Mouse (Mus musculus): Measurements from ENCODE around the gene Nobox. TPM values are rescaled to one million over a fixed set of nuclear protein-coding genes. Genes with fewer than 3 reads are reported as not detected.

The Nobox gene
- total and polyA plus RNA-seq, 3 experiments, result not detected

- no peak overlapping the region for H3K4me3 ChIP-seq (replicated peaks in 1 of 3; ENCODE audit: low read depth in 2 of 3, low read length in 2 of 3, poor library complexity in 1 of 3)
- H3K4me1 ChIP-seq (ENCODE audit: control insufficient read depth in 1 of 2, insufficient read depth in 2 of 2), result no peaks in the 10 kb centered on the region
- dilution Hi-C loops (cut with MboI; ENCODE audit: extremely low pct_ligation_motif_present, extremely low pct_unique_long_range_greater_than_20kb, low sequenced_read_pairs) (no loop called here), in situ Hi-C loops (cut with MboI; ENCODE audit: low pct_ligation_motif_present, low pct_unique_long_range_greater_than_20kb, low sequenced_read_pairs) (no loop called here)
- H3K79me2 ChIP-seq (replicated peaks; ENCODE audit: control insufficient read depth, extremely low read depth, insufficient read depth, poor library complexity, severe bottlenecking), result no peaks in the 10 kb centered on the region
- H3K36me3 ChIP-seq (replicated peaks in 1 of 2; ENCODE audit: control insufficient read depth in 1 of 2, insufficient read depth in 1 of 2, low read length in 1 of 2), result no peaks in the 10 kb centered on the region
- no peak overlapping the region for H3K9ac ChIP-seq (ENCODE audit: insufficient read depth, low read depth)
- no peak for DNase-seq (ENCODE audit: extremely low read depth)
- TF ChIP-seq CTCF (conservative IDR thresholded peaks at IDR 0.05 in 1 of 2, IDR thresholded peaks at IDR 0.05 in 1 of 2; ENCODE audit: low read depth in 2 of 2, low read length in 2 of 2), result peak; percentile 19 to 75; a peak in 2 of 4 replicates
- no peak for TF ChIP-seq USF2 (conservative IDR thresholded peaks at IDR 0.05; ENCODE audit: low read depth, low read length)
- peak; percentile 72 for TF ChIP-seq RAD21 (IDR thresholded peaks at IDR 0.05; ENCODE audit: low read depth, low read length)
- TF ChIP-seq MXI1 (IDR thresholded peaks at IDR 0.05; ENCODE audit: low read depth, low read length), result no peak
- TF ChIP-seq SMC3 (IDR thresholded peaks at IDR 0.05; ENCODE audit: low read depth, low read length), result peak; percentile 67
- TF ChIP-seq NRF1 (IDR thresholded peaks at IDR 0.05; ENCODE audit: low read depth, low read length), result no peak
- H3K27me3 ChIP-seq (replicated peaks), result no peaks in the 10 kb centered on the region
- H3K4me2 ChIP-seq (ENCODE audit: insufficient read depth, low read depth, poor library complexity, severe bottlenecking), result no peak overlapping the region
- H3K27ac ChIP-seq (ENCODE audit: insufficient read depth, low read depth), result no peak overlapping the region
- H3K9me3 ChIP-seq (replicated peaks; ENCODE audit: low read length), result no peaks in the 10 kb centered on the region
These were observed 55.0 kb downstream of the Nobox start for GRCm38 (mm10) chr6:43254193-43254926.

Other genes with a start within 250 kb of the Nobox start
- gene Olfr441, start 203.2 kb downstream of the Nobox start, total RNA-seq (2012; rRNA removed), result not detected in 2 replicates
- not detected in 2 replicates for gene Olfr441, start 203.2 kb downstream of the Nobox start, total RNA-seq (2014; rRNA removed)
- not detected in 2 replicates for gene Olfr441, start 203.2 kb downstream of the Nobox start, polyA plus RNA-seq (2012; ENCODE audit: insufficient read length, low read depth)
- gene Olfr237-ps1, start 163.0 kb downstream of the Nobox start, total RNA-seq (2012; rRNA removed), result not detected in 2 replicates
- not detected in 2 replicates for gene Olfr237-ps1, start 163.0 kb downstream of the Nobox start, total RNA-seq (2014; rRNA removed)
- not detected in 2 replicates for gene Olfr237-ps1, start 163.0 kb downstream of the Nobox start, polyA plus RNA-seq (2012; ENCODE audit: insufficient read length, low read depth)
- gene Olfr437, start 146.3 kb downstream of the Nobox start, total RNA-seq (2012; rRNA removed), result not detected in 2 replicates
- not detected in 2 replicates for gene Olfr437, start 146.3 kb downstream of the Nobox start, total RNA-seq (2014; rRNA removed)
- not detected in 2 replicates for gene Olfr437, start 146.3 kb downstream of the Nobox start, polyA plus RNA-seq (2012; ENCODE audit: insufficient read length, low read depth)
- not detected in 2 replicates for gene Olfr13, start 137.4 kb downstream of the Nobox start, total RNA-seq (2012; rRNA removed)
- gene Olfr13, start 137.4 kb downstream of the Nobox start, total RNA-seq (2014; rRNA removed), result not detected in 2 replicates
- gene Olfr13, start 137.4 kb downstream of the Nobox start, polyA plus RNA-seq (2012; ENCODE audit: insufficient read length, low read depth), result not detected in 2 replicates
- gene Olfr435, start 112.4 kb downstream of the Nobox start, total RNA-seq (2012; rRNA removed), result not detected in 2 replicates
- gene Olfr435, start 112.4 kb downstream of the Nobox start, total RNA-seq (2014; rRNA removed), result not detected in 2 replicates
- gene Olfr435, start 112.4 kb downstream of the Nobox start, polyA plus RNA-seq (2012; ENCODE audit: insufficient read length, low read depth), result not detected in 2 replicates
- gene Olfr434, start 96.5 kb downstream of the Nobox start, total RNA-seq (2012; rRNA removed), result not detected in 2 replicates
- not detected in 2 replicates for gene Olfr434, start 96.5 kb downstream of the Nobox start, total RNA-seq (2014; rRNA removed)
- gene Olfr434, start 96.5 kb downstream of the Nobox start, polyA plus RNA-seq (2012; ENCODE audit: insufficient read length, low read depth), result not detected in 2 replicates
- not detected in 2 replicates for gene Olfr47, start 78.0 kb downstream of the Nobox start, total RNA-seq (2012; rRNA removed)
- gene Olfr47, start 78.0 kb downstream of the Nobox start, total RNA-seq (2014; rRNA removed), result not detected in 2 replicates
- gene Olfr47, start 78.0 kb downstream of the Nobox start, polyA plus RNA-seq (2012; ENCODE audit: insufficient read length, low read depth), result not detected in 2 replicates
- gene Arhgef5, start 44.0 kb downstream of the Nobox start, total RNA-seq (2012; rRNA removed), result not detected in 2 replicates
- not detected in 2 replicates for gene Arhgef5, start 44.0 kb downstream of the Nobox start, total RNA-seq (2014; rRNA removed)
- not detected in 2 replicates for gene Arhgef5, start 44.0 kb downstream of the Nobox start, polyA plus RNA-seq (2012; ENCODE audit: insufficient read length, low read depth)